ENCODE assay signal across 9 mouse cellular contexts in the genomic region with DNA sequence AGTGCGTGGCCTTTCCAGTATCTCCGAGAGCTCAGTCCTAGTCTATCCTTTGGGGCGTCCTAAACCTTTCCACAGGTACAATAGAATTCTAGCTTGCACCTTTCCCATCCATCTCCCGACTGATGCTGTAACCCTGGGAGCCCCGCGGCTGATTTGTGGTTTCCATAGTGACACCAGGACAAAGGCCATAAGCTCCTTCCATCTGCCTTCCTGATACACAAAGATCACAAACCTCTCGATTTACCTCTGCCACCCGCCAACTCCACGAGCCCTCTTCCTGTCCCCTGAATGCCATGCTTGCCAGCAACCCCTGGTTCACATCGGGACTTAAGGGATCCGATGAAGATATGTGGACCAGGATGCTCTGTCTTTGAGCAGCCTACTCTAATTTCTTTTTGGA. TPM values are rescaled to one million over a fixed set of nuclear protein-coding genes. Genes with fewer than 3 reads are reported as not detected.
DNase-seq lines count a peak whose midpoint lies in the region; ATAC-seq and TF ChIP-seq lines count a peak whose summit lies in the region.
"Had no signal": no experiment of that assay in that cellular context is flagged by ENCODE, and none has a peak within 500 bp of the region (broad histone marks: within the 10 kb centered on the region; RNA-seq: fewer than 3 reads in every experiment).

No protein-coding gene starts in this region.

- no peaks in the 10 kb centered on the region for H3K36me3 ChIP-seq in forebrain, postnatal 0 days (ENCODE audit: insufficient read depth)
- no peaks in the 10 kb centered on the region; the same call in 1 of the 2 replicates for H3K36me3 ChIP-seq in liver, embryonic 13.5 days

- no peak overlapping the region for H3K27ac ChIP-seq in forebrain, postnatal 0 days (ENCODE audit: low read depth, low read length)
- H3K27ac ChIP-seq in liver, embryonic 13.5 days = no peak overlapping the region

- no peaks in the 10 kb centered on the region for H3K27me3 ChIP-seq in forebrain, postnatal 0 days (ENCODE audit: insufficient read depth, low read length)
- peaks cover 8% of the 10 kb centered on the region; the same call in 1 of the 2 replicates for H3K27me3 ChIP-seq in liver, embryonic 13.5 days

- WGBS in forebrain, postnatal 0 days = 25% methylated on average over 11 of the region's 11 CpGs
- 37% methylated on average over 11 of the region's 11 CpGs for WGBS in liver, embryonic 13.5 days (ENCODE audit: insufficient replicate concordance)

- H3K9me3 ChIP-seq in forebrain, postnatal 0 days (ENCODE audit: low read length) = no peaks in the 10 kb centered on the region
- no peaks in the 10 kb centered on the region for H3K9me3 ChIP-seq in liver, embryonic 13.5 days (replicated peaks)

- peak overlapping the region; percentile 55 for H3K4me2 ChIP-seq in forebrain, postnatal 0 days (ENCODE audit: low read depth)
- peak overlapping the region; percentile 62 for H3K4me2 ChIP-seq in liver, embryonic 13.5 days

- ATAC-seq in forebrain, postnatal 0 days = peak; percentile 6; the same call in 1 of the 2 replicates
- ATAC-seq in liver, embryonic 13.5 days (ENCODE audit: low read depth) = no peak
- no peak for ATAC-seq in erythroblast, adult 5-6 weeks (replicated peaks; ENCODE audit: low FRiP score, poor library complexity, severe bottlenecking)

- H3K4me1 ChIP-seq in forebrain, postnatal 0 days (ENCODE audit: insufficient read depth) = peaks cover 5% of the 10 kb centered on the region; the same call in 1 of the 2 replicates
- H3K4me1 ChIP-seq in liver, embryonic 13.5 days (replicated peaks) = peaks cover 21% of the 10 kb centered on the region

- no peak overlapping the region for H3K9ac ChIP-seq in forebrain, postnatal 0 days
- 0 out of 2 replicates have a peak overlapping the region, but pooled peaks have one; percentile 31 for H3K9ac ChIP-seq in liver, embryonic 13.5 days

- H3K4me3 ChIP-seq in forebrain, postnatal 0 days (ENCODE audit: low read depth, low read length) = peak overlapping the region; percentile 36; the same call in 1 of the 2 replicates
- peak overlapping the region; percentile 46; the same call in 1 of the 2 replicates for H3K4me3 ChIP-seq in liver, embryonic 13.5 days (replicated peaks)

- no peak for TF ChIP-seq CTCF in forebrain, postnatal 0 days (IDR thresholded peaks at IDR 0.05; ENCODE audit: low read depth)

- peak; percentile 15 for DNase-seq in adrenal gland, postnatal 14 days
- DNase-seq in adrenal gland, adult 18-20 months (ENCODE audit: low spot score in 2 of 2) = no peak
- DNase-seq in 3134 (ENCODE audit: extremely low read depth, insufficient read length, low spot score) = peak; percentile 56
- DNase-seq in forebrain, postnatal 0 days = peak; percentile 8
- no peak for DNase-seq in liver, embryonic 13.5 days
- DNase-seq in urinary bladder, postnatal 4 days (ENCODE audit: low spot score in 2 of 2) = no peak
- DNase-seq in spleen, adult 18-20 months = no peak
- DNase-seq: cerebellum, adult 2 months had no signal

RNA-seq across cellular contexts. Expression of a gene that starts 0.3 kb away (rescaled TPM):
- total RNA-seq in adrenal gland, postnatal 14 days (2021) = 121 and 124 TPM in 2 replicates
- 100 to 1,000 TPM; 107 to 134 TPM for total RNA-seq in adrenal gland, adult 18-20 months (2021)
- 22.5 and 36.3 TPM in 2 replicates for total RNA-seq in forebrain, postnatal 0 days (2014; rRNA removed)
- polyA plus RNA-seq in forebrain, postnatal 0 days (2015; fragmentation: Nextera tagmentation; extraction: Ambion mirVana) = 9.1 and 12.5 TPM in 2 replicates
- polyA plus RNA-seq in liver, embryonic 13.5 days (2015; fragmentation: Nextera tagmentation; extraction: Ambion mirVana) = 5.3 and 6.4 TPM in 2 replicates
- total RNA-seq in erythroblast, adult 5-6 weeks (2015; ENCODE audit: low replicate concordance) = not detected in 2 replicates
- not detected in 2 replicates for total RNA-seq in erythroblast, adult 5-6 weeks (2017; ENCODE audit: low replicate concordance)

RNA-seq across cellular contexts. Expression of a gene that starts 11.2 kb away (rescaled TPM):
- 163 and 175 TPM in 2 replicates for total RNA-seq in adrenal gland, postnatal 14 days (2021)
- 100 to 1,000 TPM; 172 to 248 TPM for total RNA-seq in adrenal gland, adult 18-20 months (2021)
- 90.3 and 97.0 TPM in 2 replicates for total RNA-seq in forebrain, postnatal 0 days (2014; rRNA removed)
- polyA plus RNA-seq in forebrain, postnatal 0 days (2015; fragmentation: Nextera tagmentation; extraction: Ambion mirVana) = 32.2 and 41.5 TPM in 2 replicates
- 26.0 and 27.0 TPM in 2 replicates for polyA plus RNA-seq in liver, embryonic 13.5 days (2015; fragmentation: Nextera tagmentation; extraction: Ambion mirVana)
- 57.9 and 59.6 TPM in 2 replicates for total RNA-seq in erythroblast, adult 5-6 weeks (2015; ENCODE audit: low replicate concordance)
- total RNA-seq in erythroblast, adult 5-6 weeks (2017; ENCODE audit: low replicate concordance) = 80.2 and 94.7 TPM in 2 replicates

RNA-seq across cellular contexts. Expression of a gene that starts 17.9 kb away (rescaled TPM):
- 29.7 and 30.9 TPM in 2 replicates for total RNA-seq in adrenal gland, postnatal 14 days (2021)
- 10 to 100 TPM; 20.4 to 22.3 TPM for total RNA-seq in adrenal gland, adult 18-20 months (2021)
- total RNA-seq in forebrain, postnatal 0 days (2014; rRNA removed) = 68.7 and 95.6 TPM in 2 replicates
- polyA plus RNA-seq in forebrain, postnatal 0 days (2015; fragmentation: Nextera tagmentation; extraction: Ambion mirVana) = 45.5 and 56.5 TPM in 2 replicates
- 12.3 and 12.8 TPM in 2 replicates for polyA plus RNA-seq in liver, embryonic 13.5 days (2015; fragmentation: Nextera tagmentation; extraction: Ambion mirVana)
- 0.77 and 2.9 TPM in 2 replicates for total RNA-seq in erythroblast, adult 5-6 weeks (2015; ENCODE audit: low replicate concordance)
- 3.3 and 4.3 TPM in 2 replicates for total RNA-seq in erythroblast, adult 5-6 weeks (2017; ENCODE audit: low replicate concordance)

RNA-seq across cellular contexts. Expression of a gene that starts 18.9 kb away (rescaled TPM):
- total RNA-seq in adrenal gland, postnatal 14 days (2021) = 35.1 and 36.4 TPM in 2 replicates
- 10 to 100 TPM; 25.6 to 42.3 TPM for total RNA-seq in adrenal gland, adult 18-20 months (2021)
- total RNA-seq in forebrain, postnatal 0 days (2014; rRNA removed) = 37.2 and 38.7 TPM in 2 replicates
- 51.6 and 55.8 TPM in 2 replicates for polyA plus RNA-seq in forebrain, postnatal 0 days (2015; fragmentation: Nextera tagmentation; extraction: Ambion mirVana)
- polyA plus RNA-seq in liver, embryonic 13.5 days (2015; fragmentation: Nextera tagmentation; extraction: Ambion mirVana) = 23.5 and 26.0 TPM in 2 replicates
- 6.1 and 21.7 TPM in 2 replicates for total RNA-seq in erythroblast, adult 5-6 weeks (2015; ENCODE audit: low replicate concordance)
- 1.5 and 5.8 TPM in 2 replicates for total RNA-seq in erythroblast, adult 5-6 weeks (2017; ENCODE audit: low replicate concordance)

RNA-seq across cellular contexts. Expression of a gene that starts 28.3 kb away (rescaled TPM):
- 179 and 190 TPM in 2 replicates for total RNA-seq in adrenal gland, postnatal 14 days (2021)
- total RNA-seq in adrenal gland, adult 18-20 months (2021) = 100 to 1,000 TPM; 144 to 180 TPM
- total RNA-seq in forebrain, postnatal 0 days (2014; rRNA removed) = 121 and 155 TPM in 2 replicates
- polyA plus RNA-seq in forebrain, postnatal 0 days (2015; fragmentation: Nextera tagmentation; extraction: Ambion mirVana) = 55.1 and 59.5 TPM in 2 replicates
- 63.1 and 66.1 TPM in 2 replicates for polyA plus RNA-seq in liver, embryonic 13.5 days (2015; fragmentation: Nextera tagmentation; extraction: Ambion mirVana)
- total RNA-seq in erythroblast, adult 5-6 weeks (2015; ENCODE audit: low replicate concordance) = 18.6 and 69.2 TPM in 2 replicates
- total RNA-seq in erythroblast, adult 5-6 weeks (2017; ENCODE audit: low replicate concordance) = 54.2 and 64.6 TPM in 2 replicates

Comparison
In these comparisons a context has a peak if more than half of its experiments do, and no peak if none do; other contexts are left out.
1. DNase-seq: peak in adrenal gland, postnatal 14 days (single experiment), 3134 (single experiment) and forebrain, postnatal 0 days (single experiment); none in adrenal gland, adult 18-20 months (0 of 2), liver, embryonic 13.5 days (single experiment), urinary bladder, postnatal 4 days (0 of 2) and spleen, adult 18-20 months (0 of 2).
2. RNA of a gene that starts 0.3 kb away (total RNA-seq): 107 to 134 TPM in adrenal gland, adult 18-20 months, 121 to 124 TPM in adrenal gland, postnatal 14 days and 22.5 to 36.3 TPM in forebrain, postnatal 0 days; not detected in erythroblast, adult 5-6 weeks; every median in the first group is over 10 times any median in the second.